Mouse (Mus musculus): ENCODE results near the gene Ces4a. TPM values are rescaled to one million over a fixed set of nuclear protein-coding genes. Genes with fewer than 3 reads are reported as not detected.

Gene Ces4a
- total and polyA plus RNA-seq, 3 experiments, result not detected

DNA sequence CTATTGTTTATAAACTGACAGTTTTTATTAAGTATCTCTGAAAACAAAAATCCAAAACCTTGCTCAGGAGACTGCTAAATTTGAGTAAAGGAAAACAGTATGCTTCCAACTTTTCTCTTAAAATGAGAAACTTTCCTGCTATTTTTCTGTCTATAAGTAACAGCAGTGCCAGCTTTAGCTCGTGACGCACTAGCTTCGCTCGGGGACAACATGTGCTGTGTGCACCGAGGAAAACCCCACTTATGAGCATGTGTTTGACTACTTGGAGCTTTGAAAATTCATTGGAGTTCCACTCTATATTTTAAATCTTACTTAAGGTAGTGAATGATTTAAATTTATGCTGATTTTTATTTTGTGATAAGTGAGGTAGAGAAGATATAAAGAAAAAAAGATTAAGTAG, 60.6 kb downstream of the Ces4a start:
- H3K27me3 ChIP-seq (ENCODE audit: control insufficient read depth in 1 of 2, insufficient read depth in 2 of 2, low read length in 2 of 2), result no peaks in the 10 kb centered on the region
- peaks cover 0 to 2% of the 10 kb centered on the region in 2 experiments; a peak in 2 of 4 replicates for H3K36me3 ChIP-seq (ENCODE audit: control insufficient read depth in 1 of 2, insufficient read depth in 2 of 2, low read length in 2 of 2)
- H3K27ac ChIP-seq (ENCODE audit: control insufficient read depth, low read depth, low read length), result no peak overlapping the region
- DNase-seq (ENCODE audit: low read depth, low spot score), result no peak
- peaks cover 2% of the 10 kb centered on the region; the same call in 1 of the 2 replicates for H3K79me2 ChIP-seq (ENCODE audit: control insufficient read depth, insufficient read depth, low read length, poor library complexity)
- no peak overlapping the region for H3K4me3 ChIP-seq (ENCODE audit: control insufficient read depth in 1 of 2, insufficient read depth in 1 of 2, low read depth in 2 of 2, low read length in 2 of 2)
- H3K9me3 ChIP-seq (replicated peaks; ENCODE audit: insufficient read depth, low read length), result no peaks in the 10 kb centered on the region
- H3K9ac ChIP-seq (ENCODE audit: control insufficient read depth, low read depth, low read length, poor library complexity, severe bottlenecking), result no peak overlapping the region
- H3K4me1 ChIP-seq (ENCODE audit: control insufficient read depth in 1 of 2, insufficient read depth in 2 of 2, low read length in 2 of 2), result no peaks in the 10 kb centered on the region
- TF ChIP-seq ELF1 (IDR thresholded peaks at IDR 0.05; ENCODE audit: low read depth, low read length), result no peak
- TF ChIP-seq RAD21 (IDR thresholded peaks at IDR 0.05; ENCODE audit: low read depth, low read length), result no peak
- TF ChIP-seq ZKSCAN1 (IDR thresholded peaks at IDR 0.05; ENCODE audit: low read depth, low read length), result no peak
- no peak for TF ChIP-seq MAX (IDR thresholded peaks at IDR 0.05; ENCODE audit: low read length)
- no peak for TF ChIP-seq JUND (IDR thresholded peaks at IDR 0.05; ENCODE audit: low read depth, low read length)
- TF ChIP-seq HCFC1 (IDR thresholded peaks at IDR 0.05; ENCODE audit: low read depth, low read length), result no peak
- TF ChIP-seq RCOR1 (IDR thresholded peaks at IDR 0.05; ENCODE audit: low read depth, low read length), result no peak
- no peak for TF ChIP-seq TAL1 (IDR thresholded peaks at IDR 0.05; ENCODE audit: low read length)

Other genes with a start within 250 kb of the Ces4a start
- not detected in 2 replicates for gene Ces2e, start 205.5 kb upstream of the Ces4a start, total RNA-seq (2012; rRNA removed)
- gene Ces2e, start 205.5 kb upstream of the Ces4a start, polyA plus RNA-seq (2012; ENCODE audit: insufficient read depth in 1 of 2, insufficient read length in 2 of 2, low read depth in 1 of 2, low replicate concordance in 2 of 2, missing spikeins in 1 of 2), result not detected
- not detected in 2 replicates for gene Ces2f, start 184.4 kb upstream of the Ces4a start, total RNA-seq (2012; rRNA removed)
- not detected for gene Ces2f, start 184.4 kb upstream of the Ces4a start, polyA plus RNA-seq (2012; ENCODE audit: insufficient read depth in 1 of 2, insufficient read length in 2 of 2, low read depth in 1 of 2, low replicate concordance in 2 of 2, missing spikeins in 1 of 2)
- 95.3 and 105 TPM in 2 replicates for gene Ces2g, start 170.1 kb upstream of the Ces4a start, total RNA-seq (2012; rRNA removed)
- 100 to 1,000 TPM in 1 of 2 experiments, not detected in 1; 195 TPM for gene Ces2g, start 170.1 kb upstream of the Ces4a start, polyA plus RNA-seq (2012; ENCODE audit: insufficient read depth in 1 of 2, insufficient read length in 2 of 2, low read depth in 1 of 2, low replicate concordance in 2 of 2, missing spikeins in 1 of 2)
- gene Ces2h, start 130.9 kb upstream of the Ces4a start, total RNA-seq (2012; rRNA removed), result not detected in 2 replicates
- gene Ces2h, start 130.9 kb upstream of the Ces4a start, polyA plus RNA-seq (2012; ENCODE audit: insufficient read depth in 1 of 2, insufficient read length in 2 of 2, low read depth in 1 of 2, low replicate concordance in 2 of 2, missing spikeins in 1 of 2), result not detected
- not detected in 2 replicates for gene Ces3a, start 83.2 kb upstream of the Ces4a start, total RNA-seq (2012; rRNA removed)
- not detected for gene Ces3a, start 83.2 kb upstream of the Ces4a start, polyA plus RNA-seq (2012; ENCODE audit: insufficient read depth in 1 of 2, insufficient read length in 2 of 2, low read depth in 1 of 2, low replicate concordance in 2 of 2, missing spikeins in 1 of 2)
- gene Ces3b, start 48.0 kb upstream of the Ces4a start, total RNA-seq (2012; rRNA removed), result not detected in 2 replicates
- not detected for gene Ces3b, start 48.0 kb upstream of the Ces4a start, polyA plus RNA-seq (2012; ENCODE audit: insufficient read depth in 1 of 2, insufficient read length in 2 of 2, low read depth in 1 of 2, low replicate concordance in 2 of 2, missing spikeins in 1 of 2)
- gene Cbfb, start 38.9 kb downstream of the Ces4a start, total RNA-seq (2012; rRNA removed), result 32.5 and 40.6 TPM in 2 replicates
- gene Cbfb, start 38.9 kb downstream of the Ces4a start, polyA plus RNA-seq (2012; ENCODE audit: insufficient read depth in 1 of 2, insufficient read length in 2 of 2, low read depth in 1 of 2, low replicate concordance in 2 of 2, missing spikeins in 1 of 2), result 10 to 100 TPM in 1 of 2 experiments, not detected in 1; 37.9 TPM
- 16.0 and 18.3 TPM in 2 replicates for gene D230025D16Rik, start 93.3 kb downstream of the Ces4a start, total RNA-seq (2012; rRNA removed)
- 10 to 100 TPM in 1 of 2 experiments, not detected in 1; 22.4 TPM for gene D230025D16Rik, start 93.3 kb downstream of the Ces4a start, polyA plus RNA-seq (2012; ENCODE audit: insufficient read depth in 1 of 2, insufficient read length in 2 of 2, low read depth in 1 of 2, low replicate concordance in 2 of 2, missing spikeins in 1 of 2)
- 2.7 and 2.8 TPM in 2 replicates for gene B3gnt9, start 123.4 kb downstream of the Ces4a start, total RNA-seq (2012; rRNA removed)
- gene B3gnt9, start 123.4 kb downstream of the Ces4a start, polyA plus RNA-seq (2012; ENCODE audit: insufficient read depth in 1 of 2, insufficient read length in 2 of 2, low read depth in 1 of 2, low replicate concordance in 2 of 2, missing spikeins in 1 of 2), result 1 to 10 TPM in 1 of 2 experiments, not detected in 1; 4.7 TPM
- gene Tradd, start 132.8 kb downstream of the Ces4a start, total RNA-seq (2012; rRNA removed), result 29.0 and 31.0 TPM in 2 replicates
- gene Tradd, start 132.8 kb downstream of the Ces4a start, polyA plus RNA-seq (2012; ENCODE audit: insufficient read depth in 1 of 2, insufficient read length in 2 of 2, low read depth in 1 of 2, low replicate concordance in 2 of 2, missing spikeins in 1 of 2), result 10 to 100 TPM in 1 of 2 experiments, not detected in 1; 33.5 TPM
- gene Fbxl8, start 132.8 kb downstream of the Ces4a start, total RNA-seq (2012; rRNA removed), result 4.1 and 4.8 TPM in 2 replicates
- 1 to 10 TPM in 1 of 2 experiments, not detected in 1; 7.2 TPM for gene Fbxl8, start 132.8 kb downstream of the Ces4a start, polyA plus RNA-seq (2012; ENCODE audit: insufficient read depth in 1 of 2, insufficient read length in 2 of 2, low read depth in 1 of 2, low replicate concordance in 2 of 2, missing spikeins in 1 of 2)
- gene Hsf4, start 138.0 kb downstream of the Ces4a start, total RNA-seq (2012; rRNA removed), result 1.4 and 1.7 TPM in 2 replicates
- 1 to 10 TPM in 1 of 2 experiments, not detected in 1; 7.1 TPM for gene Hsf4, start 138.0 kb downstream of the Ces4a start, polyA plus RNA-seq (2012; ENCODE audit: insufficient read depth in 1 of 2, insufficient read length in 2 of 2, low read depth in 1 of 2, low replicate concordance in 2 of 2, missing spikeins in 1 of 2)
- 0.69 and 0.89 TPM in 2 replicates for gene Nol3, start 144.3 kb downstream of the Ces4a start, total RNA-seq (2012; rRNA removed)
- under 1 TPM in 1 of 2 experiments, not detected in 1; 0.63 TPM for gene Nol3, start 144.3 kb downstream of the Ces4a start, polyA plus RNA-seq (2012; ENCODE audit: insufficient read depth in 1 of 2, insufficient read length in 2 of 2, low read depth in 1 of 2, low replicate concordance in 2 of 2, missing spikeins in 1 of 2)
- gene 4931428F04Rik, start 158.1 kb downstream of the Ces4a start, total RNA-seq (2012; rRNA removed), result 5.6 and 8.2 TPM in 2 replicates
- gene 4931428F04Rik, start 158.1 kb downstream of the Ces4a start, polyA plus RNA-seq (2012; ENCODE audit: insufficient read depth in 1 of 2, insufficient read length in 2 of 2, low read depth in 1 of 2, low replicate concordance in 2 of 2, missing spikeins in 1 of 2), result 10 to 100 TPM in 1 of 2 experiments, not detected in 1; 13.0 TPM
- 0.56 and 0.69 TPM in 2 replicates for gene Exoc3l, start 164.3 kb downstream of the Ces4a start, total RNA-seq (2012; rRNA removed)
- 1 to 10 TPM in 1 of 2 experiments, not detected in 1; 2.0 TPM for gene Exoc3l, start 164.3 kb downstream of the Ces4a start, polyA plus RNA-seq (2012; ENCODE audit: insufficient read depth in 1 of 2, insufficient read length in 2 of 2, low read depth in 1 of 2, low replicate concordance in 2 of 2, missing spikeins in 1 of 2)
- 95.9 and 98.5 TPM in 2 replicates for gene E2f4, start 165.9 kb downstream of the Ces4a start, total RNA-seq (2012; rRNA removed)
- gene E2f4, start 165.9 kb downstream of the Ces4a start, polyA plus RNA-seq (2012; ENCODE audit: insufficient read depth in 1 of 2, insufficient read length in 2 of 2, low read depth in 1 of 2, low replicate concordance in 2 of 2, missing spikeins in 1 of 2), result 100 to 1,000 TPM in 1 of 2 experiments, 10 to 100 TPM in 1; 97.9 to 313 TPM
- 1.0 and 1.3 TPM in 2 replicates for gene Elmo3, start 173.8 kb downstream of the Ces4a start, total RNA-seq (2012; rRNA removed)
- 1 to 10 TPM in 1 of 2 experiments, not detected in 1; 2.9 TPM for gene Elmo3, start 173.8 kb downstream of the Ces4a start, polyA plus RNA-seq (2012; ENCODE audit: insufficient read depth in 1 of 2, insufficient read length in 2 of 2, low read depth in 1 of 2, low replicate concordance in 2 of 2, missing spikeins in 1 of 2)
- 2.6 and 3.2 TPM in 2 replicates for gene Lrrc29, start 194.5 kb downstream of the Ces4a start, total RNA-seq (2012; rRNA removed)
- gene Lrrc29, start 194.5 kb downstream of the Ces4a start, polyA plus RNA-seq (2012; ENCODE audit: insufficient read depth in 1 of 2, insufficient read length in 2 of 2, low read depth in 1 of 2, low replicate concordance in 2 of 2, missing spikeins in 1 of 2), result 1 to 10 TPM in 1 of 2 experiments, not detected in 1; 6.1 TPM
- 123 and 149 TPM in 2 replicates for gene Tmem208, start 194.6 kb downstream of the Ces4a start, total RNA-seq (2012; rRNA removed)
- 10 to 100 TPM in 1 of 2 experiments, not detected in 1; 94.5 TPM for gene Tmem208, start 194.6 kb downstream of the Ces4a start, polyA plus RNA-seq (2012; ENCODE audit: insufficient read depth in 1 of 2, insufficient read length in 2 of 2, low read depth in 1 of 2, low replicate concordance in 2 of 2, missing spikeins in 1 of 2)
- gene Fhod1, start 216.2 kb downstream of the Ces4a start, total RNA-seq (2012; rRNA removed), result 2.5 and 2.8 TPM in 2 replicates
- gene Fhod1, start 216.2 kb downstream of the Ces4a start, polyA plus RNA-seq (2012; ENCODE audit: insufficient read depth in 1 of 2, insufficient read length in 2 of 2, low read depth in 1 of 2, low replicate concordance in 2 of 2, missing spikeins in 1 of 2), result 10 to 100 TPM in 1 of 2 experiments, not detected in 1; 10.9 TPM
- 0.12 and 0.20 TPM in 2 replicates for gene Slc9a5, start 217.0 kb downstream of the Ces4a start, total RNA-seq (2012; rRNA removed)
- 1 to 10 TPM in 1 of 2 experiments, not detected in 1; 1.9 TPM for gene Slc9a5, start 217.0 kb downstream of the Ces4a start, polyA plus RNA-seq (2012; ENCODE audit: insufficient read depth in 1 of 2, insufficient read length in 2 of 2, low read depth in 1 of 2, low replicate concordance in 2 of 2, missing spikeins in 1 of 2)
- gene Plekhg4, start 241.5 kb downstream of the Ces4a start, total RNA-seq (2012; rRNA removed), result not detected in 2 replicates
- gene Plekhg4, start 241.5 kb downstream of the Ces4a start, polyA plus RNA-seq (2012; ENCODE audit: insufficient read depth in 1 of 2, insufficient read length in 2 of 2, low read depth in 1 of 2, low replicate concordance in 2 of 2, missing spikeins in 1 of 2), result under 1 TPM in 1 of 2 experiments, not detected in 1; 0.10 TPM